7 mouse cellular contexts compared by ENCODE assay signal in genomic region chr16:85800691-85801090, GRCm38 (mm10). TPM values are rescaled to one million over a fixed set of nuclear protein-coding genes. Genes with fewer than 3 reads are reported as not detected.
DNase-seq lines count a peak whose midpoint lies in the region; ATAC-seq lines count a peak whose summit lies in the region.

No protein-coding gene starts in this region.

- peak overlapping the region; percentile 79 for H3K4me2 ChIP-seq in kidney, embryonic 14.5 days (replicated peaks; ENCODE audit: low read depth, low read length)
- H3K4me2 ChIP-seq in limb, embryonic 11.5 days (ENCODE audit: low read depth, severe bottlenecking): peak overlapping the region; percentile 68
- peak overlapping the region; percentile 94 for H3K4me2 ChIP-seq in midbrain, embryonic 11.5 days
- peak overlapping the region; percentile 90 for H3K4me2 ChIP-seq in stomach, embryonic 15.5 days

- peak; percentile 69 for ATAC-seq in kidney, embryonic 14.5 days (ENCODE audit: low FRiP score, low TSS enrichment)
- ATAC-seq in limb, embryonic 11.5 days (ENCODE audit: insufficient number of reproducible peaks, low FRiP score, low TSS enrichment, low read depth): peak; percentile 55
- ATAC-seq in midbrain, embryonic 11.5 days (ENCODE audit: low FRiP score): peak; percentile 81
- ATAC-seq in stomach, embryonic 15.5 days (ENCODE audit: insufficient read depth, low FRiP score, low read depth): peak; percentile 86

- 4% methylated on average over 8 of the region's 8 CpGs for WGBS in heart, embryonic 10.5 days
- WGBS in kidney, embryonic 14.5 days: 3% methylated on average over 8 of the region's 8 CpGs
- WGBS in limb, embryonic 11.5 days: 5% methylated on average over 8 of the region's 8 CpGs
- 5% methylated on average over 8 of the region's 8 CpGs for WGBS in midbrain, embryonic 11.5 days
- 3% methylated on average over 8 of the region's 8 CpGs for WGBS in stomach, embryonic 15.5 days

- no peaks in the 10 kb centered on the region for H3K27me3 ChIP-seq in heart, embryonic 10.5 days (ENCODE audit: insufficient read depth, poor library complexity, severe bottlenecking)
- H3K27me3 ChIP-seq in kidney, embryonic 14.5 days (ENCODE audit: control insufficient read depth, insufficient read depth, low read length): no peaks in the 10 kb centered on the region
- H3K27me3 ChIP-seq in limb, embryonic 11.5 days (ENCODE audit: control insufficient read depth, insufficient read depth, low read length): no peaks in the 10 kb centered on the region
- H3K27me3 ChIP-seq in midbrain, embryonic 11.5 days (ENCODE audit: control insufficient read depth, insufficient read depth, low read length): no peaks in the 10 kb centered on the region
- no peaks in the 10 kb centered on the region for H3K27me3 ChIP-seq in stomach, embryonic 15.5 days (replicated peaks)

- peak overlapping the region; percentile 96; the same call in 1 of the 2 replicates for H3K9ac ChIP-seq in kidney, embryonic 14.5 days (ENCODE audit: low read depth, low read length)
- no peak overlapping the region for H3K9ac ChIP-seq in limb, embryonic 11.5 days (ENCODE audit: low read length)
- H3K9ac ChIP-seq in midbrain, embryonic 11.5 days (ENCODE audit: low read length): peak overlapping the region; percentile 69; the same call in 1 of the 2 replicates
- peak overlapping the region; percentile 35; the same call in 1 of the 2 replicates for H3K9ac ChIP-seq in stomach, embryonic 15.5 days

- peak overlapping the region; percentile 79 for H3K4me3 ChIP-seq in heart, embryonic 10.5 days
- H3K4me3 ChIP-seq in kidney, embryonic 14.5 days (ENCODE audit: low read length): peak overlapping the region; percentile 84
- peak overlapping the region; percentile 61 for H3K4me3 ChIP-seq in limb, embryonic 11.5 days (ENCODE audit: low read depth, low read length)
- peak overlapping the region; percentile 51 for H3K4me3 ChIP-seq in midbrain, embryonic 11.5 days (ENCODE audit: low read depth, low read length)
- H3K4me3 ChIP-seq in stomach, embryonic 15.5 days (replicated peaks): peak overlapping the region; percentile 74

- peak overlapping the region; percentile 94 for H3K27ac ChIP-seq in heart, embryonic 10.5 days
- peak overlapping the region; percentile 96 for H3K27ac ChIP-seq in kidney, embryonic 14.5 days (ENCODE audit: low read depth, low read length)
- no peak overlapping the region for H3K27ac ChIP-seq in limb, embryonic 11.5 days (replicated peaks; ENCODE audit: low read depth, low read length)
- peak overlapping the region; percentile 51; the same call in 1 of the 2 replicates for H3K27ac ChIP-seq in midbrain, embryonic 11.5 days (ENCODE audit: low read depth, low read length)
- peak overlapping the region; percentile 96 for H3K27ac ChIP-seq in stomach, embryonic 15.5 days

- H3K9me3 ChIP-seq in heart, embryonic 10.5 days: no peaks in the 10 kb centered on the region
- H3K9me3 ChIP-seq in kidney, embryonic 14.5 days (ENCODE audit: control insufficient read depth, low read length): no peaks in the 10 kb centered on the region
- H3K9me3 ChIP-seq in limb, embryonic 11.5 days (ENCODE audit: control insufficient read depth, low read length): no peaks in the 10 kb centered on the region
- H3K9me3 ChIP-seq in midbrain, embryonic 11.5 days (ENCODE audit: control insufficient read depth, low read length): no peaks in the 10 kb centered on the region
- H3K9me3 ChIP-seq in stomach, embryonic 15.5 days: no peaks in the 10 kb centered on the region

- H3K4me1 ChIP-seq in heart, embryonic 10.5 days: peaks cover 14% of the 10 kb centered on the region
- peaks cover 8% of the 10 kb centered on the region; the same call in 1 of the 2 replicates for H3K4me1 ChIP-seq in kidney, embryonic 14.5 days (ENCODE audit: control insufficient read depth, insufficient read depth, low read length)
- H3K4me1 ChIP-seq in limb, embryonic 11.5 days (ENCODE audit: control insufficient read depth, insufficient read depth, low read length): 0 out of 2 replicates have a peak, but pooled peaks cover 2% of the 10 kb centered on the region
- H3K4me1 ChIP-seq in midbrain, embryonic 11.5 days (ENCODE audit: control insufficient read depth, insufficient read depth, low read length): peaks cover 11% of the 10 kb centered on the region
- peaks cover 15% of the 10 kb centered on the region; the same call in 1 of the 2 replicates for H3K4me1 ChIP-seq in stomach, embryonic 15.5 days

- peak; percentile 51 for DNase-seq in cerebellum, adult 11 months
- peak; percentile 90 for DNase-seq in fibroblast of lung, adult 2 months (ENCODE audit: low read depth)
- DNase-seq in heart, embryonic 10.5 days (ENCODE audit: low spot score): peak; percentile 94
- DNase-seq in limb, embryonic 11.5 days (ENCODE audit: low spot score): peak; percentile 78
- peak; percentile 96 for DNase-seq in midbrain, embryonic 11.5 days (ENCODE audit: low spot score, missing footprints)

- peaks cover 46% of the 10 kb centered on the region for H3K36me3 ChIP-seq in heart, embryonic 10.5 days
- peaks cover 44% of the 10 kb centered on the region for H3K36me3 ChIP-seq in kidney, embryonic 14.5 days (ENCODE audit: control insufficient read depth, insufficient read depth, low read length)
- H3K36me3 ChIP-seq in limb, embryonic 11.5 days (ENCODE audit: control insufficient read depth, insufficient read depth, low read length): peaks cover 11% of the 10 kb centered on the region; the same call in 1 of the 2 replicates
- H3K36me3 ChIP-seq in midbrain, embryonic 11.5 days (ENCODE audit: control insufficient read depth, insufficient read depth, low read length): peaks cover 9% of the 10 kb centered on the region; the same call in 1 of the 2 replicates
- H3K36me3 ChIP-seq in stomach, embryonic 15.5 days: peaks cover 34% of the 10 kb centered on the region

RNA-seq across cellular contexts. Expression of gene Adamts1, which starts 2.2 kb away (rescaled TPM):
- polyA plus RNA-seq in heart, embryonic 10.5 days (2016; fragmentation: Nextera tagmentation; extraction: Ambion mirVana): 53.5 and 54.7 TPM in 2 replicates
- 36.8 and 70.7 TPM in 2 replicates for polyA plus RNA-seq in kidney, embryonic 14.5 days (2014; fragmentation: Nextera tagmentation; extraction: Ambion mirVana)
- polyA plus RNA-seq in limb, embryonic 11.5 days (2014; fragmentation: Nextera tagmentation; extraction: Ambion mirVana): 21.0 and 22.3 TPM in 2 replicates
- 9.4 and 9.7 TPM in 2 replicates for polyA plus RNA-seq in midbrain, embryonic 11.5 days (2014; fragmentation: Nextera tagmentation; extraction: Ambion mirVana)
- 37.6 and 45.9 TPM in 2 replicates for polyA plus RNA-seq in stomach, embryonic 15.5 days (2015; fragmentation: Nextera tagmentation; extraction: Ambion mirVana)
